ENCODE assay signal across 15 mouse cellular contexts in the genomic region with DNA sequence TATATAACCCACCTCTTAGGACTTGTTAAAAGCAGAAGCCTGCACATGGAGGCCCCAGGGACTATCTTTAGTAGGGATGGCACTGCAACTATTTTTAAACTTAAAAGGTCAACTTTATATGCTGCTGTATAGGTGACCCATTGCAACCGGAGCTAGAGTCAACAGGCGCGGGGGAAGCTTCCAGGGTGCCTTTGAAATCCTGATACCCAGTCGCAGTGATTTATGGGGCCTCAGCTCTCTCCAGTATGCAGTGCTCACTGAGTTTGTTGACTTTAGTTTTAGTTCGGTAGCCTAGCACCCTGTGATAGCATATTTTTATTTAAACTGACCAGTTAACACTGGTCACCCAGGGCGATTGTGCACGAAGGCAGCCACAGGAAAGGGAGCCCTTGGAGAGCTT.
DNase-seq lines count a peak whose midpoint lies in the region; ATAC-seq lines count a peak whose summit lies in the region.
"Had no signal": no experiment of that assay in that cellular context is flagged by ENCODE, and none has a peak within 500 bp of the region (broad histone marks: within the 10 kb centered on the region; RNA-seq: fewer than 3 reads in every experiment).

No protein-coding gene starts in this region.

- 43% methylated on average over 7 of the region's 7 CpGs for WGBS in heart, embryonic 10.5 days
- 77% methylated on average over 7 of the region's 7 CpGs for WGBS in midbrain, embryonic 11.5 days
- 79% methylated on average over 7 of the region's 7 CpGs for WGBS in midbrain, embryonic 13.5 days
- WGBS in liver, embryonic 11.5 days: 48% methylated on average over 7 of the region's 7 CpGs
- WGBS in stomach, embryonic 16.5 days: 28% methylated on average over 7 of the region's 7 CpGs
- 78% methylated on average over 7 of the region's 7 CpGs for WGBS in midbrain, embryonic 15.5 days

- H3K9me3 ChIP-seq in heart, embryonic 10.5 days: no peaks in the 10 kb centered on the region
- H3K9me3 ChIP-seq in midbrain, embryonic 11.5 days (ENCODE audit: control insufficient read depth, low read length): no peaks in the 10 kb centered on the region
- no peaks in the 10 kb centered on the region for H3K9me3 ChIP-seq in midbrain, embryonic 13.5 days
- no peaks in the 10 kb centered on the region for H3K9me3 ChIP-seq in liver, embryonic 11.5 days (ENCODE audit: control insufficient read depth, low read length)
- no peaks in the 10 kb centered on the region for H3K9me3 ChIP-seq in stomach, embryonic 16.5 days (replicated peaks; ENCODE audit: control insufficient read depth, low read length)
- no peaks in the 10 kb centered on the region for H3K9me3 ChIP-seq in midbrain, embryonic 15.5 days
- H3K9me3 ChIP-seq: embryonic facial prominence, embryonic 13.5 days; forebrain, embryonic 13.5 days; lung, embryonic 15.5 days; midbrain, embryonic 10.5 days; neural tube, embryonic 13.5 days had no signal

- peaks cover 75% of the 10 kb centered on the region for H3K4me1 ChIP-seq in heart, embryonic 10.5 days
- H3K4me1 ChIP-seq in midbrain, embryonic 11.5 days (ENCODE audit: control insufficient read depth, insufficient read depth, low read length): no peaks in the 10 kb centered on the region
- H3K4me1 ChIP-seq in midbrain, embryonic 13.5 days (replicated peaks): peaks cover 22% of the 10 kb centered on the region
- H3K4me1 ChIP-seq in liver, embryonic 11.5 days (replicated peaks; ENCODE audit: control insufficient read depth, insufficient read depth, low read length): peaks cover 16% of the 10 kb centered on the region; the same call in 1 of the 2 replicates
- peaks cover 14% of the 10 kb centered on the region; the same call in 1 of the 2 replicates for H3K4me1 ChIP-seq in stomach, embryonic 16.5 days (ENCODE audit: control insufficient read depth, insufficient read depth, low read length)
- peaks cover 4% of the 10 kb centered on the region; the same call in 1 of the 2 replicates for H3K4me1 ChIP-seq in midbrain, embryonic 15.5 days

- intact Hi-C loops in heart, postnatal 25 days (cut with DNase I): no loop called here

- H3K36me3 ChIP-seq in heart, embryonic 10.5 days: no peaks in the 10 kb centered on the region
- H3K36me3 ChIP-seq in midbrain, embryonic 11.5 days (ENCODE audit: control insufficient read depth, insufficient read depth, low read length): no peaks in the 10 kb centered on the region
- no peaks in the 10 kb centered on the region for H3K36me3 ChIP-seq in midbrain, embryonic 13.5 days
- H3K36me3 ChIP-seq in liver, embryonic 11.5 days (ENCODE audit: control insufficient read depth, insufficient read depth, low read length): no peaks in the 10 kb centered on the region
- H3K36me3 ChIP-seq in stomach, embryonic 16.5 days (ENCODE audit: control insufficient read depth, insufficient read depth, low read length): no peaks in the 10 kb centered on the region
- H3K36me3 ChIP-seq in midbrain, embryonic 15.5 days (replicated peaks): no peaks in the 10 kb centered on the region
- H3K36me3 ChIP-seq: embryonic facial prominence, embryonic 13.5 days; lung, embryonic 15.5 days; midbrain, embryonic 10.5 days; neural tube, embryonic 13.5 days had no signal

- H3K27ac ChIP-seq in heart, embryonic 10.5 days: peak overlapping the region; percentile 77
- no peak overlapping the region for H3K27ac ChIP-seq in midbrain, embryonic 11.5 days (ENCODE audit: low read depth, low read length)
- no peak overlapping the region for H3K27ac ChIP-seq in midbrain, embryonic 13.5 days
- H3K27ac ChIP-seq in liver, embryonic 11.5 days (ENCODE audit: low read depth, low read length): 0 out of 2 replicates have a peak overlapping the region, but pooled peaks have one; percentile 35
- H3K27ac ChIP-seq in stomach, embryonic 16.5 days (ENCODE audit: low read length): no peak overlapping the region
- H3K27ac ChIP-seq in midbrain, embryonic 15.5 days: no peak overlapping the region
- H3K27ac ChIP-seq: embryonic facial prominence, embryonic 13.5 days; forebrain, embryonic 13.5 days; lung, embryonic 15.5 days; midbrain, embryonic 10.5 days; neural tube, embryonic 13.5 days had no signal

- no peak overlapping the region for H3K4me2 ChIP-seq in midbrain, embryonic 11.5 days
- no peak overlapping the region for H3K4me2 ChIP-seq in midbrain, embryonic 13.5 days (replicated peaks)
- H3K4me2 ChIP-seq in liver, embryonic 11.5 days: no peak overlapping the region
- H3K4me2 ChIP-seq in stomach, embryonic 16.5 days (ENCODE audit: low read depth, low read length): no peak overlapping the region
- H3K4me2 ChIP-seq in midbrain, embryonic 15.5 days: no peak overlapping the region
- H3K4me2 ChIP-seq: embryonic facial prominence, embryonic 13.5 days; forebrain, embryonic 13.5 days; lung, embryonic 15.5 days; neural tube, embryonic 13.5 days had no signal

- H3K4me3 ChIP-seq in heart, embryonic 10.5 days: peak overlapping the region; percentile 18; the same call in 1 of the 2 replicates
- no peak overlapping the region for H3K4me3 ChIP-seq in midbrain, embryonic 11.5 days (ENCODE audit: low read depth, low read length)
- no peak overlapping the region for H3K4me3 ChIP-seq in midbrain, embryonic 13.5 days (replicated peaks)
- no peak overlapping the region for H3K4me3 ChIP-seq in liver, embryonic 11.5 days (ENCODE audit: low read depth, low read length)
- no peak overlapping the region for H3K4me3 ChIP-seq in stomach, embryonic 16.5 days (replicated peaks; ENCODE audit: low read length)
- H3K4me3 ChIP-seq in midbrain, embryonic 15.5 days: no peak overlapping the region
- H3K4me3 ChIP-seq: embryonic facial prominence, embryonic 13.5 days; forebrain, embryonic 13.5 days; lung, embryonic 15.5 days; midbrain, embryonic 10.5 days; neural tube, embryonic 13.5 days had no signal

- no peak for DNase-seq in heart, embryonic 10.5 days (ENCODE audit: low spot score)
- DNase-seq in heart, postnatal 25 days (ENCODE audit: low spot score): no peak
- peak; percentile 54 for DNase-seq in midbrain, embryonic 11.5 days (ENCODE audit: low spot score, missing footprints)
- no peak for DNase-seq in liver, embryonic 11.5 days (ENCODE audit: low spot score)
- no peak for DNase-seq in urinary bladder, adult 2 months (ENCODE audit: low spot score)
- DNase-seq: cerebellum, adult 8-10 months had no signal

- no peak overlapping the region for H3K9ac ChIP-seq in midbrain, embryonic 11.5 days (ENCODE audit: low read length)
- H3K9ac ChIP-seq in midbrain, embryonic 13.5 days (replicated peaks): no peak overlapping the region
- H3K9ac ChIP-seq in liver, embryonic 11.5 days (ENCODE audit: low read depth, low read length): no peak overlapping the region
- H3K9ac ChIP-seq in stomach, embryonic 16.5 days (ENCODE audit: low read length): no peak overlapping the region
- H3K9ac ChIP-seq in midbrain, embryonic 15.5 days: no peak overlapping the region
- H3K9ac ChIP-seq: embryonic facial prominence, embryonic 13.5 days; forebrain, embryonic 13.5 days; lung, embryonic 15.5 days; neural tube, embryonic 13.5 days had no signal

- H3K27me3 ChIP-seq in heart, embryonic 10.5 days (ENCODE audit: insufficient read depth, poor library complexity, severe bottlenecking): no peaks in the 10 kb centered on the region
- no peaks in the 10 kb centered on the region for H3K27me3 ChIP-seq in midbrain, embryonic 11.5 days (ENCODE audit: control insufficient read depth, insufficient read depth, low read length)
- H3K27me3 ChIP-seq in midbrain, embryonic 13.5 days: no peaks in the 10 kb centered on the region
- H3K27me3 ChIP-seq in liver, embryonic 11.5 days (replicated peaks; ENCODE audit: control insufficient read depth, insufficient read depth, low read length): no peaks in the 10 kb centered on the region
- no peaks in the 10 kb centered on the region for H3K27me3 ChIP-seq in stomach, embryonic 16.5 days (ENCODE audit: control insufficient read depth, insufficient read depth, low read length)
- H3K27me3 ChIP-seq in midbrain, embryonic 15.5 days (replicated peaks): no peaks in the 10 kb centered on the region
- H3K27me3 ChIP-seq: embryonic facial prominence, embryonic 13.5 days; forebrain, embryonic 13.5 days; lung, embryonic 15.5 days; neural tube, embryonic 13.5 days had no signal

- no peak for ATAC-seq in midbrain, embryonic 11.5 days (ENCODE audit: low FRiP score)
- no peak for ATAC-seq in midbrain, embryonic 13.5 days
- ATAC-seq in liver, embryonic 11.5 days (replicated peaks; ENCODE audit: low FRiP score): peak; percentile 55
- ATAC-seq in stomach, embryonic 16.5 days (ENCODE audit: insufficient read depth, low FRiP score): peak; percentile 53; the same call in 1 of the 2 replicates
- ATAC-seq in midbrain, embryonic 15.5 days (replicated peaks): no peak
- ATAC-seq: activated CD4-positive, CD25-positive, alpha-beta regulatory T cell, adult 4 months; forebrain, embryonic 13.5 days had no signal

Comparison
In these comparisons a context has a peak if more than half of its experiments do, and no peak if none do; other contexts are left out.
1. H3K27ac ChIP-seq: peak in heart, embryonic 10.5 days (single experiment) and liver, embryonic 11.5 days (single experiment); none in midbrain, embryonic 11.5 days (single experiment), midbrain, embryonic 13.5 days (single experiment), stomach, embryonic 16.5 days (single experiment) and midbrain, embryonic 15.5 days (single experiment).
2. ATAC-seq: peak in liver, embryonic 11.5 days (single experiment) and stomach, embryonic 16.5 days (single experiment); none in midbrain, embryonic 11.5 days (single experiment), midbrain, embryonic 13.5 days (single experiment) and midbrain, embryonic 15.5 days (single experiment).